Mouse (Mus musculus) kidney, postnatal 10 days (tissue): ENCODE measurements around the gene Ung.

Experiments
- DNase-seq: peaks from one replicate; pipeline ENCODE4 v3.0.0; 2021; ENCODE audit warnings: mixed read lengths

Gene Ung

DNA sequence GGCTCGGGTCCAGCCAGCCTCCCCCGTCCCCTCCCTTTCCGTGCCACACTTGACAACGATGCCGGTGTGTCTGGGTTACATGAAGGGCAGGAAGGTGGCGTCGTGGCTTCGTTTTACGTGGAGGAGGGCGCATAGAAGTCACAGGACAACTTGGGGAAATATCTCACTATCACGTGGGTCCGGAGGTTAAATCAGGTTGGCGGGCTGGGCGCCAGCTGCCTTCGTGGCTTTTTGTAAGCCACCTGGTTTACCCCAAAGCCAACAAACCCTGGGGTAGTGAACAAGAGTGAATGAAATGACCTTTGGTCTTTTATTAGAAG lies 1.3 kb downstream of the Ung start:
- peak; percentile 68 for DNase-seq

DNA sequence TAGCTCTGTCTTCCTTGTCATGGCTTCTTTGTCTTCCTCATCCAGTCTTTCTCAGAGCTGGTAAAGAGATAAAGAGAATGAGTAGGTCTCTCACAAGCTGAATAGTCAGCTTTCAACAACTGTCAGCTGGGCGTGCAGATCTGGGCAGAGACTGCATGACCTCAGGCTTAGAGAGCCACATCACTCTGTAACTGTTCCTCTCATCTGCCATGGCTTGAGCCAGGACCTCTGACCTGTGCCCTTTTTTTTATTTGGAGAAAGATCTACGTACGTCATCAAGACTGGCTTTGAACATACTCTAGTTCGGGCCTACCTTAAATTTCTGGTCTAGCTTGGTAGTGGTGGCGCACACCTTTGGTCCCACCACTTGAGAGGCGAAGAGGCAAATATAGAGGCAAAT lies 2.7 kb downstream of the Ung start:
- no peak for DNase-seq

DNA sequence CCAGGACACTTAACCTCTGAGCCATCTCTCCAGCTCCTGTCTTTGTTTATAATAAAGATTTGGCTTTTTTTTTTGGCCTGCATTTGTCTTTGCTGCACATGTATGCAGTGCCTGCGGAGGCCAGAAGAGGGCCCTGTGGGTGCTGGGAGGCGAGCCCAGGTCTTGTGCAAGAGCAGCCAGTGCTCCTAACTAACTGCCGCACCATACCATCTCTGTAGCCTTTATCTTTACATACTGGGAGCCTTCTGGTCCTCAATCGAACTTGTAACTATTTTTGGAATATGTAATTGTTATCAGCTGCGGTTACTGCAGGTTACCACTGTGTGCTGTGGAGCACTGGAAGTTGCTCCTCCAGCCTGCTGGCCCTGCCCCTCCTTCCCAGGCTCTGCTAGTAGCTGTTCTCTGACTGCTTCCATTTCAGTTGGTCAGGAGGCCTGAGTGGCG lies 3.9 kb downstream of the Ung start:
- DNase-seq = peak; percentile 76

DNA sequence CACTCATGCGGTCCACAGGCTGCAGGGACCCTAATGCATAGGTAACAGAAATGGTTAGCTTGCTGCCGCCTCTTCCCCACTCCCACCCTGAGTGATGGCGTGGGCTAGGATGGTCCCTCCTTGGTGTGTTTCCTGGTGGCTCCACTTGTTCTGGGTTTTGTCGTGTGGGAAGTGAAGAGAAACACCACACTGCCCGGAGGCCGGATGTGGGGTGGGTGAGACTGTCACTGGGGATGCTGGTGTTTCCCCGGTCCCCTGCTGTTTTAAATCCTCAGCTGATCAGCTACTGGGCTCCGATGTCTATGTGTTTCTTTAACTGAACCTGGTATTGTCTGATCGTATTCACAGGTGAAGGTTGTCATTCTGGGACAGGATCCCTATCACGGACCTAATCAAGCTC lies 5.3 kb downstream of the Ung start:
- no peak for DNase-seq

DNA sequence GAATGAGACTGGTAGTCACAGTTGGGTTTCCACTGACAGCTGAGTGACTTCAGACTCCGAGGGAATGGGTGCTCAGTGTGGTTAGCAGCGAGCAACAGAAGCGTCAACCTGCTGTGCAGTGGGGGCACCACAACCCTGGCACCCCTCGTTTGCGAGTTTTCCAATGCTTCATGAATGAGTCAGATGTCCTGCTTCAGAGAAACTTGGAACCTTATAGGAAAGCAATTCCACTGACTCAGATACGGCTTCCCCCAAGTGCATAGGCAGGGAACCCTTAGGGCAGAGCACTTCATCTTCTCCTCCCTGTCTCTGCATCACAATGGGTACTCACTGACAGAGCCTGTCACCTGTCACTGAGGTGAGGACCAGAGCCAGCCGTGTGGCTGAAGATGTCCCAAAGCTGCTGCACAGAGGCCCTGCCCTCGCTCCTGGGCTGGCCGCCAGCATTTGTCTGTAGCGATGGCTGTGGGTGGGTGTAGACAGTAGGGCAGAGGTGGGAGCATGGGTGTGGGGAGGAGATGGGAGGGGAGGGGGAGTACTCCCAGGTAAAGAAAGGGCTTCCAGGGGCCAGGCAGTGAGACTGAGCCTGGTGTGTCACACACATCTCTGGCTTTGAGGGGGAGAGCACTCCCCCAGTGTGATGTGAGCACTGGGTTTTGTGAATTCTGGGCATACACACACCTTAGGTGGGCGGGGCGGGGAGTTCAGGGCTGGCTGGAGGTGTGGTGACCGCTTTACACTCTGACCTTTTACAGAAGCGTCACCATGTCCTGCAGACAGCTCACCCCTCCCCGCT lies 7.5 kb downstream of the Ung start:
- no peak for DNase-seq

DNA sequence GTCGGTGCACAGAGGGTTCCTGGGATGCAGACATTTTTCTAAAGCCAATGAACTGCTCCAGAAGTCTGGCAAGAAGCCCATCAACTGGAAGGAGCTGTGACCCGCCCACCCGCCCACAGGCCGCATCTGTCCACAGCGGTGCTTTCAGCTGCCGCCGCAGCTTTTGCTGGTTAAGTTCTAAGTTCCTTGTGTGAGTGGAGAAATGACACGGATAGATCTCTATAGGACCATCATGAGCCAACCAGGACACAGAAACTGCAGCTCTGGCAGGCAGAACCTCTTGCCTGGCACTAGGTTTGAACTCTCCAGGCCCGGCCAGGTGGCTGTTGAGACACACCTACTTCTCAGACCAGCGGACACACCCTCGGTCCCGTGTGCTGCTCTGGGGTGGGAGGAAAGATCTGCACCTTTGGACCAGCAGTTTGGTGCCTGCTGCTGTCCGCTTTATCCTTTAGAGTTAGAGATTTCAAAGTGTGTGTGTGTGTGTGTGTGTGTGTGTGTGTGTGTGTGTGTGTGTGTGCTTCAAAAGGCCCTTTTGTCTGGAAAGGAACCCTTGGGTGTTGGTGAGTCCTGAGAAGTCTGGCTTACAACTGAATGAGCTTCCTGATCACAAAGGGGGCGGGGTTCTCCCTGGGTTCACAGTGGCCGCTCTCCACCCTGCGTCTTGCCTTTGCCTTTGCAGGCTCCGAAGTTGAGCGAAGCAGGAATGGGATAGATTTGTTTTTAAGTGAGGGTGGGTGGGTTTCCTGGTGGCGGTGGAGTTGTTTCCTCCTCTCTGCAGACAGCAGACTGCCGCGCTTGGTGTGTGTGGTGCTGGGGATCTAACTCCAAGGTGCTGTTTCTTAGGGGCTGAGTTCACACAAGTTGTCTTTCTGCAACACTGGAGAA lies 8.3 kb downstream of the Ung start:
- DNase-seq = peak; percentile 63

DNA sequence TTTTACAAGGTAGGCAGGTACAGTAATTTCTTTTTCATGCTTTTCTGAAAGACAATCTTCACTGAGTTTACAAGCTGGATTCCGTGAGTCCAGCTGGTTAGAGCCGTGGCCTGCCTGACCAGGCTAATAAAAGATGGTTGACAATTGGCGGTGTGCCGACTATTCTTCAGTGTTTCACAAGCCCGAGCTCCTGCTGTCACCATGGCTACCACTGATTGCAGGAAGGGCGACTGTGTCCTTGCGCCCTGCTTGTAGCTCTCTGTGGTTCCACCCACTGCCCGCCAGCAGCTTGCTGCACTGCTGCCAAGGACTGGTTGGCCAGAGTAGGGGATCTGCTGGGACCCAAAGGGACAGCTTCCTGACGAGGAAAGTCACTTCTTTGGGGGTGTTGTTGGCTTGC lies 9.0 kb downstream of the Ung start:
- DNase-seq = peak; percentile 94

DNA sequence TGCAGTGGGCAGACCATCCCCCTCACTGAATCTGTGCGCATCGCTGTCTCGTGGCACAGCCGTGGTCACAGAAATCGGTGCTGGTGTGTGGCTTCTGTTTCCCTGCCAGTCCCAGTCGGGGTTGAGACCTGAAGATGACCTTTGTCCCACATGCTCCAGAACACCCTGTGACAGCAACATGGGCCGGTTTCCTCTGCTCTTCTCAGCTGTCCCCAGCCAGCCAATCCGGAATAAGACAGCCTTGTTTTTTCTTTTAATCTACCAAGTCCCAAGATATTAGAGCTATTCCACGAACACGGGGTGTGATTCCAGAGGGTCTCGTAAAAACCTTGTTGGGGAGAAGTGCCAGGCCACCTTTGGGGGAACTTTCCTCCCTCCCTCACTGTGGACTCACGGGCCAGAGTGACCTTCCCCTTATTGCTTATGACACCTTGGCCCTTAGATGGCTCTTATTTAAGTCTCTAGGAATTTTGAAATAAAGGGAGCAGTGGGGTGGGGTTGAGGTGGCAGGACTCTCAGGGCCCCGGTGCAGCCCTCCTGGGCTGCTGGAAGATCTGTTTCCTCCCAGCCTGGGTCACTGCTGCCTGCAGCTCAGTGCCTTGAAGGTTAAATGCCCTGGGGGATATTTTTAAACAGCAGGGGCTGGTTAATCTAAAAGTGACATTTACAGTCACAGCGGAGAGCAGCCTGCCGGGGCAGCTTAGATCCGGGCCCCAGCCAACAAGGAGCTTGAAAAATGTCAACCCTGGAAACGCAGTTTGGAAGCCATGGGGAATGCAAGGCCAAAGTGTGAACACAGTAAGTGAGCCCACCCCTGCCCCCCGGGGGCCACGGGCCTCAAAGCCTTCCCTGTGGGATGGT lies 16.1 kb downstream of the Ung start, which contains the start of gene Acacb:
TSS of gene Acacb (plus strand) at position 508 of the 861 bp plus-strand sequence.
- DNase-seq = no peak

DNA sequence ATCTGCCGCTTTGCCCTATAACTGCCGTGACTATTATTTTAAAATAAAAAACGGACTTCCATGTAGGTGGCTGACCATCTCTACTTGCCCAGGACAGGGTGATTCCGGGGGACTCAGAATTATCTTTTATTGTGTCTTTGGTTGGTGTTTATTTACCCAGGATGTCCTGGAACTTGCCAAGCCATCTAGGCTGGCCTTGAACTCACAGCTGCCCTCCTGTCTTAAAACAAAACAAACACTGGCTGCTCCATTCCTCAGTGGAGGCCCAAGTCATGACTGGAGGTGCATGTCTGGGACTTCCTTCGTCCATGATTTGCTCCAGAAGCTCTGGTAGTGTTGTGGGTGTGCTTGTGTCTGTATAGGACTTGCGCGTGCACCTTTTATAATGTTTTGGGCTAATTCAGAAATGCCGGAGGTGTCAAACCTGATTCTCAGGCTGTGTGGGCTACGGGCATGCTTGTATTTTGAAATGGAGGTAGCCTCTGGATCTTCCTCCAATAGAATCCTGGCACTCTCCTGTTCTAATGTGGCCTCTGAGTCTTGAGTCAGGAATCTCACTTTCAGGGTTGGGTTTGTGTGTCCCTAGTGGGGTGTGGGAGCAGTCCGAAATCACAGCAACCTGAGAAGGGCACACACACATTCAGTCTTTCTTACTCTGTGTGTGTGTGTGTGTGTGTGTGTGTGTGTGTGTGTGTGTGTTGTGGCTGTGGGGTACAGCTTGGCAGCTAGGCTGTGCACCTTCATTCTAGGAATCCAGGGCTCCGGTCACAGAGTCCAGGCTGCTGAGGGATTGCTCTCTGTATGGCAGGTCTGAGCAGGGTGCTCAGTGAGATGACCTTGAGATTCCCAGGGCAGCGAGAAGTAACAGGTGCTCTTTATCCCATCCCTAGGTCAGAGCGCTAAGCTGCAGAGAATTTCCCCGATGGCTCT lies 17.1 kb downstream of the Ung start:
- DNase-seq = no peak

DNA sequence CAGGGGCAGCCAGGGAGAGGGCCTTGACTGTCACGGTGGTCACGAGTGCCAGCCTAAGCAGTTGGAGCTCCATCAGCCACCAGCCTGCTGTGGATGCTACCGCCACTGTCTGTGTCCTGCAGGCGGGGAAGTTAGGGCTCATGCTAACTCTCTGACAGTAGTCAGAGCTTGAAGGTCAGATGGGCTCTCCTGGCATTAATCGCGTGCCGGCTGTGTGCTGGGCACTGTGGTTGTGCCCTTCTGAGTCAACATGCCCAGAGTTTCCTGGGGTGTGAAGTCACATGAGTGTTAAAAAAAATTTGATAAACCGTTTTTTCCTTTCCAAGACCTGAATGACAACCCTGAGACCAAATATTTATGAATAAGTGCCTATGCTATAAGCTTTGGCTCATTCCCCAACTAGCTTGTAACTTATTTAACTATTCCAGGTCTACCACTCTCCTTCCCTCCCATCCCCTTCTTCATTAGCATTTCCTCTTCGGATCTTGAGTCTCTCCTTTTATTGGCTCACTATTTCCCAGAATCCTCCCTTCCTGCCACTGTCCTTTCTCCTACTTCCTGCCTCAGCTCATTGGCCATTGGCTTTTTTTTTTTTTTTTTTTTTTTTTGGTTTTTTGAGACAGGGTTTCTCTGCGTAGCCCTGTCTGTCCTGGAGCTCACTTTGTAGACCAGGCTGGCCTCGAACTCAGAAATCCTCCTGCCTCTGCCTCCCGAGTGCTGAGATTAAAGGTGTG lies 22.3 kb downstream of the Ung start:
- no peak for DNase-seq

DNA sequence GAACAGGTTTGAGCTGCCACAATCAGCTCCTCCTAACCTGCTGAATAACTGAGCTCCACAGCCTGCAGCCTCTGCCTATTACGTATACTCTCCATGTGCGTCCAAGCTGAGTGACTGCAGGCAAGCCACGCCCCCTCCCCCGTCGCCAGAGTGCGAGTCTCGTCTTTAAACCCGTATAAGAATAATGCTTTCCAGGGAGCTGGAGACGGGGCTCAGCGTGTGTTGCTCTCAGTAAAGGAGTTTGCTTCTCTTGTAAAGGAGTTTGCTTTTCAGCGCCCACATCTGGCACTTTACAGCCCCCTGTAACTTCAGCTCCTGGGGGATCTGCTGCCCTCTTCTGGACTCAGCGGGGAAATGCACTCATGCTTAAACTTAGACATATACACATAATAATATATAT lies 23.3 kb downstream of the Ung start:
- DNase-seq = no peak

DNA sequence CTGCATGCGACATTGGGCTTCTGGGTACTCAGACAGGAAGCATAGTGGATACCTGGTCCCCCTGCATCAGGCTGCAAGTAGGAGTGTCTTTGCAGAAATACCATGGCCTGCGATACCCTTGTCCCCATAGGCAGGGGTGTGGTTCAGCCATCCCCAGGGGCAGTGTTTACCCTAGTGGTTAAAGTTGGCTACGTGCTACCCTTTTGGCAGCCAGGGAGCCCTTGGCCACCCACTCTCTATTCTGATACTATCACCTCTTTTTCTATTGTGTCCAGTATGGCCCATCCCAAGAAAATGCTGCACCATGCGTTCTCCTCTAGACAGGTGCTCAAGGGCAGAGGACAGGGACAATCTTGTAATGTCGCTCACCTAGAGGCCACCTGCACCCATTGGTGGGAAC lies 24.6 kb downstream of the Ung start:
- DNase-seq = no peak

DNA sequence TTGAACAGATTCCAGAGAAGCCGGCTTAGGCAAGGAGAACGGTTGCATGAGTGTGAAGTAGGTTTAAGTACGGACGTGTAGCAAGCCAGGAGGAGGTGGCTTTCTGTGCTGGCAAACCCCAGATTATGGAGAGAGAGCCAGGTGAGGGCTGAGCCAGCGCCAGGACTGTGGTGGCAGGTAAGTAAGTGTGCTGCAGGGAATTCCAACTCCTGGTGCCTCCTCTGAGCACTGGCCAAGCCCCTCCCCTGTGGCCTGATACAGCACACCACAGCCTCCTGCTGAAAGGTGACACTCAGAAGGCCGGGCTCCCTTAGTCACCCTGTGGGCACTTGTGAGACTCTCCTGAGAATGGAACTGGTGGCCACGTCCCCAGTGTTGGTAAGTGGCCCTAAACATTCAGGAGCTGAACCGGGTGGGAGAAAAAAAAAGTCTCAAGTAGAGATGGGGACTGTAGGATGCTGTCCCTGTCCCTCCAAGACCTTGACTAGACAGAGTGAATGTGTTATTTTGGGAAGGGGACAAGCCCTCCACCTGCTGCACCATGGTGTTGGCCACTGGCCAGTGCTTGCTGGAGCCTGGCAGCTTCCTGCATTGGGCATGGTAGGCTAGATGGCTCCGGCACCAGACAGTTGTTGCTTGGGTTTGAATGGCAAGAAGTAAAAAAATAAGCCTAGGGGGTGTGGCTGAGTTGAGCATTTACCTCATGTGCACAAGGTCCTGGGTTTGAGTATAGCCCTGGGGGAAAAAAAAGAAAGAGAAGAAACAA lies 25.2 kb downstream of the Ung start:
- peak; percentile 56 for DNase-seq

DNA sequence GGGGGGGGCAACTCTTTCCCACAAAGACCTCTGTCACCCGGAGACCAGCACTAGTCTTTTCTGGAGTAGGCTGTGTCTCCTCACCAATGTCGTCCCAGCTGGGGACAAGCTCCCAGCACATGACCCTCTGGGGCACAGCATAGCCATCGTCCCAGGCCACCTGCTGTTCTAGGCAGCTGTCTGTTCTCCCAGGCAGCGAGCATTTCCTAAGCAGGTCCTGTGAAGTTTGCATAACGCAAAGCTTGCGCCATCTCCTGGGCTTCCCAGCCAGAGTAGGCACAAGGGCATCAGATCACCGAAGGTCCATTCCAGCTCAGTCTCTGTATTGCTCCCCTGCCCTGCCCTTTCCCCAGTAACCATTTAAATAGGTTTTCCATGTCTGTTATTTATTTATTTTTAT lies 27.1 kb downstream of the Ung start:
- DNase-seq = no peak

DNA sequence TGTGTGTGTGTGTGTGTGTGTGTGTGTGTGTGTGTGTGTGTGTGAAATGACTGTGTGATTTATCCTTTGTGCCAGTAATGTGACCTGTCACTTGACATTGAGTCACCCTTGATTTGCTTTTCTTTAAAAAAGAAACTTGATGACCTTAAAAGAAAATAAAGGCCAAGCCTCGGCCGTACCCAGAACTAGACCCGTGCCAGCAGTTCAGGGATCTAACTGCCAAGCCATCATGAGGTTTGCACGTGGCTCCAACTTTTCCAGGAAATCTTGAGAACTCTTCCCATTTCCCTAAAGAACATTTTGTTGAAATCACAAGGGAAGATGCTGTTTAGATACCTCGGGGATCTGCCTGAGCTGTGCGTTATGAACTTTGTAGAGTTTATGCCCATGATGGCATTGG lies 31.2 kb downstream of the Ung start:
- DNase-seq = no peak

DNA sequence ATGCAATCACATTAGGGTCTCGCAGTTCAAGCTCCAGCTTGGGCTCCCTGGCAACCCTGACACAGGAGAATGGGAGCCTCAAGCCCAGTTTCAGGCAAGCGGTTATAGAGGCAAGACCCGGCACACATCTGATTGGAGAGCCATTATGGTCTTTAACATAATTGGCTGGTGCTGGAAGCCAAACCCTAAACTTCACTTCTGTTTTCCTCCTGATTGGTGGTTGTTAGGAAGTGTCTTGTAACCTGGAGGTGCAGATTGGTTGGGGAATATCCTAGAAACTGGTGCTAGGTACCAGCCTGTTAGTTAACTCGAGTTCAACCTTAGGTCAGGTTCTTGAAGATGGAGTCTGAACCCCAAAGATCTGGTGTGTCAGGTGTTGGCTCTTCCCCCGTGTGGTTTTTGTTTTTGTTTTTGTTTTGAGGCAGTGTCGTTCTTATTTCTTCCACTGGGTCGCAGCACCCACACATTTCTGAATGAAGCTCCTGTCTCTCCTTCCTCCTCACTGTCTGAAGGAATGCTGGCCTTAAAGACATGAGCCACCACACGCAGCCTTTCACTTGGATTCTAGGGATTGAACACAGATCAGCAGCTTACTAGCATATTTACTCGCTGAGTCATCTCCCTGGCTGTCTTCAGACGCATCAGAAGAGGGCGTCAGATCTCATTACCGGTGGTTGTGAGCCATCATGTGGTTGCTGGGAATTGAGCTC lies 32.1 kb downstream of the Ung start:
- DNase-seq = no peak

DNA sequence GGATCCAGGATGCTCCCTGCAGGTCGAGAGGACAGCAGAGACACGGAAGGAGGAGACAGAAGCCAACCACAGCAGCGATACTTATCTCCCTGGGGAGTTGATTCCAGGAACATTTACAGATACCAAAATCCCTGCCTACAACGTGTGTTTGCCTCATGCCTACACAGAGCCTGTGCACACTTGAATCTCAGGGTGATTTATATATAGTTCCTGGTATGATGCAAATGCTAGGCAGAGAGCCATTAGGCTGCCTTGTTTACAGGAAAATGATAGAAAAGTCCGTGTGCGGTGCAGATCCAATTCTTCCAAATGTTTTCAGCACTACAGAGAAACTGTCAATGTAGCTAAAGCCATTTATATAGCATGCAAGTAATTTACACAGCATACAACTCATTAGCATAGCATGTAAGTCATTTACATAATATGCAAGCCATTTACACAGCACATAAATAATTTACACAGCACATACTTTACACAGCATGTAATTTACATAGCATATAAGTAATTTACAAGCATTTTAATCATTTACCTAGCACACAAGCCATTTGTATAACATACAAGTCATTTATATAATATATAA lies 33.0 kb downstream of the Ung start:
- DNase-seq = no peak

DNA sequence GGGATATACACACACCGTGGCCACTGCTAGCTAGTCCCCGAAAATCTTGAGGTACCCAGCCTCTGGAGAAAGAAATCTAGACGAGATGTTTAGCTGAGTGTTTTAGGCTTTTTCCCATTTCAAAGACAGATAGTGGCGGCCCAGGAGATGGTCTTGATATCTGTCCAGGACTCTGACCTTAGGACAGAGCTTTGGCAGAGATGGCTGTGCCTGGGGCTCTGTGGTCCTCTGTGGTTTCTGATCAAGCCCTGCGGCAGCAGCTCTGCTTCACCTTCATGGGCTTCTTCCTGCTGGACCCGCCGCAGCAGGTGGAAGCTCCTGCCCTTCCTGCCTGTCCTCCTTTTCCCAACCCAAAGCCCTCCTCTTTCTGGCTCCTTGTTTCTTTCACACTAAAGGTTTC lies 40.2 kb downstream of the Ung start:
- no peak for DNase-seq

DNA sequence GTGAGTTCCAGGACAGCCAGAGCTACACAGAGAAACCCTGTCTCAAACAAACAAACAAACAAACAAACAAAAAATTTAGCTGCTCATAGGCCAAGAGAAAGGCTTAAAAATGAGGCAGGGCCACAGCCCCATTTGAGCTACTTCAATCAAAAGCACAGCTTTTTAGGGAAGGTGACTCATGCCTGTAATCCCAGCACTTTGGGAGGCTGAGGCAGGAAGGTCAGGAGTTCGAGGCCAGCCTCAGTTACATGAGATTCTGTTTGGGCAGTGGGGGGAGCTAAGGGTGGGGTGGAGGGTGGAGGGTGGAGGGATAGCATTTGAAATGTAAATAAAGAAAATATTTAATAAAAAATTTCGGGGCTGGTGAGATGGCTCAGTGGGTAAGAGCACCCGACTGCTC lies 42.8 kb downstream of the Ung start:
- no peak for DNase-seq

DNA sequence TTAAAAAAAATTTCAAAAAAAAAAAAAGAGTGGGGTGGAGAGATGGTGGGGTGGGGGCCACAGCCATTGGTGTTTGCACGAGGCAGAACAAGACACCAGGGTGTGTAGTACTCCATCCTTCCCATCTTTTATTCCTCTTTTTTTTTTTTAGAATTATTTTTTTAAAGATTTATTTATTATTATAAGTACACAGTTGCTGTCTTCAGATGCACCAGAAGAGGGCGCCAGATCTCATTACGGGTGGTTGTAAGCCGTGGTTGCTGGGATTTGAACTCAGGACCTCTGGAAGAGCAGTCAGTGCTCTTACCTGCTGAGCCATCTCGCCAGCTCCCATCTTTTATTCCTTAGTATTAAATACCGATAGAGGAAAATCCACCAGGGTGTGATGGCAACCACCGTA lies 43.3 kb downstream of the Ung start:
- no peak for DNase-seq
